Mouse (Mus musculus) heart, adult 9 months (tissue): ENCODE data around the gene Gm12117.

Source experiments
- DNase-seq, 2 experiments: peaks; one replicate each; pipeline ENCODE4 v3.0.0; 2022; ENCODE audit warnings: low spot score in 2 of 2

Gm12117 gene

DNA sequence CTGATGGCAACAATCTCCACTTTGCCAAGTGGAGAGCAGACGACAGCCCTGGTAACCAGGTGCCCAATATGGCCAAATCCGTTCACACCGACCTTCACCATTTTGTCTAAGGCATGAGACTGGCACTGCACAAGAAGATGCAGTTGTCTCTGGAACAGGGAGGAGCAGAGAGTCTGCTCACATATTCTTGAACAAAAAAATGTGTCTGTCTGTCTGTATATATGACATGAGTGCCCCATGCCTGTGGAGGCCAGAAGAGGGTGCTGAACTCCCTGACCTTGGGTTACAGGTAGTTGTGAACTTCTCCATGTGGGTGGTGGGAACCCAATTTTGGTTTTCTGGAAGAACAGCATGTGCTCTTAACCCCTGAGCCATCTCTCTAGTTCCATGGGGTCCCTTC lies at the start of gene Gm12117:
Gene Gm12117, minus strand, starts transcription at position 101 of the 400 bp plus-strand sequence.
- no peak for DNase-seq

DNA sequence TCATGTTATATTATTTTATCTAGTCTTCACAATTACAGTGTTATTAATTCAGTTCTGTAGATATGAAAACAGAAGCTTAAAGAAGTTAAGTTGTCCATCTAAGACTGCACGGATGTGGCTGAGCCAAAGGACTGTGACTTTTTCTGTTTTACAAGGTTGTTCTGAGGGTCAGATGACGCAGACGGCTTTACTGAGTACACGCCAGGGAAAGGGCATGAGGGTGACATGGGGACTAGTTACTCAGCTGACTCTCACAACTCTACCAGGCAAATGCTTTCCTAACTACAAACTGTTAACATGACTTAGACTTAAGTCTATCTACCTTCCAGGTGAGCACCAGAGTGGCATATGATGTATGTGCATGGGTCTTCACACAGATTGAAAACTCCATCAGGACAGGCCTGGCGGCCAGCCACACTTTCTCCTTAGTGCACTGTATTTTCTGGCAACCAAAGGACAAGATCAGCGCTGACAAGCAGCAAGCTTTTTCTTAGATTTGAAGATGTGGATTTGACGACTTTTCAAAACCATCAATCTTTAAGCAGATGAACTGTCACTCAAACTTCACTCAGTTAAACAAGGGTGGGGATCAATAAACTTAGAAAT lies 42.6 kb upstream of the Gm12117 start:
- DNase-seq, result no peak

DNA sequence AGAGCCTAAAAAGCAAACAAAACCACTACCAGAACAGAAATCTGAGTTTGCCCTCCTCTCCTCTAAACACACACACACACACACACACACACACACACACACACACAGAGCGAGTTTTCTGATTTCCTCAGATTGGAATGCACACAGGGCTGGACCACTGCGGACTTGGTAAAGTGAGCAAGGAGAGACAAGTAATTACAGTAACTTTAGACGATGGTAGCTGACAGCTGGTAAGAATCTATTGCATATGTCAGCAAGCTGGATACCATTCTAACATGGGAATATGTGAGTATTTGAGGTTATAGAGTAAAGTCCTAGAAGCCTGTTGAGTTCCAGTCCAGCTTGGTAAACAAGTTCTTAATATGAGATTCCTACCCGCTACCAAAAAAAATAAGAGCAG lies 33.0 kb upstream of the Gm12117 start:
- no peak for DNase-seq

DNA sequence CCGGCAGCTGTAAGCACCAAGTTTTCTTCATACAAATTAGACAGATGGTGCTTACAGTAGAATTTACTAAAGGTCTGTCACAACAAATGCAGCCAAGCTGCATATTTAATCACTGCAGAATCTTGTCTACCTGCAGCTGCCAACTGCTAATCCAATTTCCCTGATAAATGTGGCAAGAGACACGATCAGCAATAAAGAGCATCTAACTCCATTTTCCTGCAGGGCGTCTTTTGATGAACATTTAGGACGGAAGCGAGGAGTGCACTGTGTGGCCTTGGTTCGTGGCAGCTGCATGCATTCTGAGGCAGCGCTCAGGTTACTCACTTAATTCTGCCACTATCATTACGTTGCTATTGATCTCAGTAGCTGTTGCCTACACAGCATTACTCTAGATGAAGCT lies 24.3 kb upstream of the Gm12117 start:
- DNase-seq, result no peak

DNA sequence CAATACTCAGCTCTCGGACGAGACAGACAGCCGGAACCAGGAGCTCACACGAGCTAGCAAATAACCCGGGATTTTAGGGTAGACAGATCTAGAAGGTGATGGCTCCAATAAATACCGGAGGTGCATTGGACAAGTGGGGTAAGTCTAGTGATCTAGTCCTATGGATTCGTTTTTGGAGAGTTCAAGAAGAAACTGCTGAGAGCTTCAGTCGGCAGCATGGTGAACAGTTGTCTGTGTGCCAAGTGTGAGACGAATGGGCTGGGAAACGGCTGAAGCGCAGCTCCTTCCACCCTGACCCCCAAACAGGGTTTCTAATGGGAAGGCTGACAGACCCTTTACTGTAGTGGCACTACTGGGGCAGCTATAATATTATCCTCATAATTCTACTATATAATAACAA lies 22.8 kb upstream of the Gm12117 start:
- no peak for DNase-seq

DNA sequence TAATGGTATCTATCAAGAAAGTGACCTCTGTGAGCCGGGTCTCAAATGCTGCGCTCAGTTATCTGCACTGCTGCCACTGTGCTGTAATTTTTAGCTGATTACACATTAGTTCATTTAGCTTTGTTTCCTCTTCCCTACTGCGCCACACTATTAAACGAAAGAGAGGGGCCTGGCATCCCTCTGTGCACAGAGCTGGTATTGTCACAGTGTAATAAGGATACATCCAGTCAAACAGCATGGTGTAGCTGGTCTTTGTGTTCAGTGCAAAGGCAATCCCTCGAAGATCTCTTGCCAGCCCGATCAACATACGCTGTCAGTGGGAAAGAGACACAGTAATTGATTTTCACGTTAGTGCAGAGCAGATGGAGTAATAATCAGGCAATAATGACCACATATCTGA lies 20.6 kb upstream of the Gm12117 start:
- no peak for DNase-seq

DNA sequence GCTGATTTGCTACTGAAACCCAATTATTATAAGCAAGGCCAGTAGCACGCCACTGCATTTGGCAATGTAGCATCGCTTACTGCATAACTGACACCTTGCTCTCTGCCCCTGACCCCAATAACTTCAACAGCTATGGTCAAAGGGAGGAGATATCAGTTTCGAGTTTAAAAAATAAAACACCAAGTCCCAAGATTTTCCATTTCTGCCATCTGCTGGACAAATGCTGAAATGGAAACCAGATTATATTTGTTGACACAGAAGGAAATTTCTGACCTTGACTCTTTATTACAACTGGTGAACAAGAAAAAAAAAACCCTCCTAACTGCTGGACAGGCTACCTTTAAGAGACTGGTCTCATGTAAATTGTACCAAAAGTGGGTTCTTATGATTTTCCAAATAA lies 18.9 kb upstream of the Gm12117 start:
- no peak for DNase-seq

DNA sequence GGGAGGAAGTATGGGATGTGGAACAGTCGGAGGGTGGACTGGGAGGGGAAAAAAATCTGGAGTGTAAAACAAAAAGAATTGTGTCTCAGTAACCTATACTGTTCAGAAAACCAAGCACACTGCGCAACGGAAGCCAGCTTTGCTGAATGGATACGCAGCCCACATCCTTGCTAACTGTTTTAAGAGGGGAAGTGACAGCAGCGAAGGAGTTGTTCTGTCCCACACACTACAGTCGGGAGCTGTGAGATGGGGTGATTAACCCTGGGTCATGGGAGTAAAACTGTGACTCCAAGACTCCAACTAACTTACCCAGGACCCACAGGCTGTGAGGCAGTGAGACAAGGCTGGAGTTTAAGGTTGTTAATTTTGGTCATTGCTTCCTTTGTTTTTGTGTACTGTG lies 17.5 kb upstream of the Gm12117 start:
- no peak for DNase-seq

DNA sequence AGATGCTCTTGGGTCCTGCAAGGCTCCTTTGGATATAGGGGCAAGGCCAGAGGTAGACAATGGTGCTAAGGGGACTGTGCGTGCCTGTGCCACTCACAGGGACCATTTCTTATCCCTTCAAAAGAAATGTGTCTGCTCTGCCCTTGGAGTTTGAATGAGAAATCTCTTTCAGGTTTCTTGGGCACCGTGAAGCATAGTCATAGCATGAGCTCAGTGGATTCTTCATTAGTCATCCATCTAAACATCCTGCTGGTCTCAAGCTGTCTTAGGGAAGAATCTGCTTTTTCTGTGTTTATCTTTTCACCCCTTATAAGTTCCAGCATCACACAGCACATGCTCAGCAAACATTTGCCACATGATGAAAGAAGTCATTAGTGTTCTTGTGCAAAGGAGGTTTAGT lies 2.0 kb upstream of the Gm12117 start:
- no peak for DNase-seq

DNA sequence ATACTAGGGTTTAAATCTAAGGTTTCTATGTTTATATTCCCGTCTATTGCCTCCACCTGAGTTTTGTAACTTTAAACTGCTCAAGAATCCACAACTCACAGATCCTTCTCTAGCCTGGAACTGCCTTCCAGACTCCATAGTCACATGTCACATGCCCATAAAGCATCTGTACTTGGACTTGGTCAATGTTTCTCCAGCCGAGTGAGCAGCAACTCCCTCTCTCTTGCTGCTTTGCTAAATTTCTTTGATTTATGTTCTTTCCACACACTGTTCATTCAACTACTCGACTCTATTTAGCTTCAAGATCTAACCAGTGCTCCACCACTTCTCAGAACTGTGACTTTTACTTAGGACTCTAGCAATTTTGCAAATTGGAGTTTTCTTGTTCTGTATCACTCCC lies 1.7 kb downstream of the Gm12117 start:
- no peak for DNase-seq

DNA sequence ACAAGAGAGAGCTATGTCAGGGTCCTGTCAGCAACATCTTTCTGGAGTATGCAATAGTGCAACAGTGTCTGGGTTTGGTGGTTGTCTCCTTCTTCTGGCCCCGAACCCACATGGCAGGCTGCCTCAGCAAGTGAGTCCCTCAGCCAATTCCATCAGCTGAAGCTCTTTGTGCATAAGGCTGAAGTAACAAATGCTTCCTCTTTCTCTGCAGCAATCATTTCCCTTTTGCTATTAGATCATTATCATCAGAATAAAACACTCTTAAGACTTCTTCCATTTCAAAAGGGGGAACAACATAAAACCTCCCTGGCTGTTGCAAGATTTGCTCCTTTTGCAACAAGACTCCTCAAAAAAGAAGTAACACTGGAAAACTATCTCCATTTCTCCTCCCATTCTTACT lies 2.2 kb downstream of the Gm12117 start:
- DNase-seq, result peak in 1 of 2 experiments; percentile 2

DNA sequence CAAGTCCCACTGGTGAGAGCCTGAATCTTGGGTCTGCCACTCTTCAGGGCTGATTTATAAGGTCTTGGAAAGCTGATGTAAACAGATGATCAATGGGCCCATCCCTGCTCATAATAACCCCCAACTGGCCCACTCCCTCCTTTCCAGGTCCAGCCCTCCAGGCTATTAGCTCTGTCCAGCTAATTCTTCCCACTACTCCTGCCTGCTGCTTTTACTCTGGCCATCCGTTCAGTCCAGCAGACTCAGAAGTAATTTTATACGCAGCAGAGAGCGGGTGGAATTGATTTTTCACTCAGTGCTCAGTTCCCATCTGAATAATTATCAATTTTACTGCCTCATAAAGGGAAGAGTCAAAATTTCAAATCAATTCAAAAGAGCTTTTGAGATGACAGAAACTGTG lies 36.2 kb downstream of the Gm12117 start:
- DNase-seq, result no peak

DNA sequence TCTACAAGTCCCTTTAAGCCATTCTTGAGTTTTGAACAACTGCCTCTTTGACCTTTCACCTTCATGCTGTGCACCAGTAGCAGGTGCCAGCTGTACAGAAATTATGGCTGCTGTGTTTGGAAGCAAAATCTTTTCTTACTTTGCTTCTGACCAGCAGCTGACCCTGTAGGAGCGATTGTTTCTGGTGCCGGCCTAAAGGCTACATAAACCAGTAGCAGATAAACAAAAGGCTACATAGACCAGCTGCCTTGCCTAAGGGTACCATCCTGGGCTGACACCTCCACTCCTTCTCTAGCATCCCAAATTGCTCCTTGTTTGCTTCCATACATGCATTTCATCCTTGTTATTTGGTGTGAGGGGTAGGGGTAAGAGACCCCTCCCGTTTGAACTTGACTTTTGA lies 42.4 kb downstream of the Gm12117 start:
- DNase-seq, result no peak

DNA sequence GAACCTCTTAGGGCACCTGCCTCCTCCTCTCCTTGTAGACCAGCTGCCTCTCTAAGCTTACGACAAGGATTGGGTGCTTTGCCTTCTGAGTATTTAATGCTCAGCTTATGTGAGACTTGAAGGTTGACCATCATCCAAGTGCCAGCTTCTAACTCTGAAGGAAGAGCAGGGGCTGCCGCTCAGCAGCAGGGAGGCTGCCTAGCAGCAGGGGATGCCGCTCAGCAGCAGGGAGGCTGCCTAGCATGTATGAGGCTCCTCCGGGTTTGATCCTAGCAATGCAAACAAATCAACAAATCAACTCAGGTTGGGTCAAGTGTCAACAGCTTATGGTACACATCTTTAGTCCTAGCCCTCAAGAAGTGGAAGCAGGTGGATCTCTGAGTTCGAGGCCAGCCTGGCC lies 44.5 kb downstream of the Gm12117 start:
- DNase-seq, result no peak

DNA sequence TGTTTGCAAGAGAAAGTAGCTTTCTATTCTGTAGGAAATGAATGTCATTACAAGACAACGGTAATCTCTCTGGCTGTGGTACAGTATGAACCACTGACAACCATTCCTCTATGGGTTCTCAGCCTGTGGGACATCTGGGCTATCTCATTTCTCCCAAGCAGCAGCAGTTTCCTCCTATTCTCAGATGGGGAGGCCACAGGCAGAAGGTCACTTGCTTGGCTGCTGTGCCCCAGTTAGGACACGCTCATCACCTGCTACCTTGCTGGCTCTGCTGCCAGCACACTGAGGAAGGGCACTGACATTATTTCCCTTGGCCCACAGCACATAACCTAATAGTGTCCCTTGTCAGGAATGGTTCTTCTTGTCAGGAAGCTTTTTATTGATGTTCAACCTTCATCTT lies 48.4 kb downstream of the Gm12117 start:
- DNase-seq, result no peak

DNA sequence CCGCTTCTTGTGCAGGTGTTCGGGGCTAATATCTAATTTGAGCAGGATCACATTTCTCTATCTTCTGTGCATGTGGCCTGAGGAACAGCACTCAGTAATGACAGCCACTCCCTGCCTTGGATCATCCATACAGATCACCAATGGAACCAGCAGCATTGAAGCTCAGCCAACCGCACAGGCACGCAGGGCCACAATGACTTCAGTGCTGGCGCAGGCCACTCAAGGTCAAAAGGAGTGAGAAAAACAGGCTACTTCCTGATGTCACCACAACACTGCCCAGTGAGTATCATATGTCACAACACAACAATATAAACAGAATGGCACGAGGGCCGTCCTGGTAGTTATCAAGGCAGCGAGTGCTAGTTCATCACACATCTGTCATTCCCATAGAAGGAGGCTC lies 50.0 kb downstream of the Gm12117 start:
- no peak for DNase-seq
